Mouse (Mus musculus) ZHBTc4 (cell line): Measurements from ENCODE around the gene Rhbdl2.

Experiments
- DNase-seq: peaks from one replicate; pipeline ENCODE4 v3.0.0-alpha.2; 2011; ENCODE audit warnings: low read depth, low spot score

Gene Rhbdl2

DNA sequence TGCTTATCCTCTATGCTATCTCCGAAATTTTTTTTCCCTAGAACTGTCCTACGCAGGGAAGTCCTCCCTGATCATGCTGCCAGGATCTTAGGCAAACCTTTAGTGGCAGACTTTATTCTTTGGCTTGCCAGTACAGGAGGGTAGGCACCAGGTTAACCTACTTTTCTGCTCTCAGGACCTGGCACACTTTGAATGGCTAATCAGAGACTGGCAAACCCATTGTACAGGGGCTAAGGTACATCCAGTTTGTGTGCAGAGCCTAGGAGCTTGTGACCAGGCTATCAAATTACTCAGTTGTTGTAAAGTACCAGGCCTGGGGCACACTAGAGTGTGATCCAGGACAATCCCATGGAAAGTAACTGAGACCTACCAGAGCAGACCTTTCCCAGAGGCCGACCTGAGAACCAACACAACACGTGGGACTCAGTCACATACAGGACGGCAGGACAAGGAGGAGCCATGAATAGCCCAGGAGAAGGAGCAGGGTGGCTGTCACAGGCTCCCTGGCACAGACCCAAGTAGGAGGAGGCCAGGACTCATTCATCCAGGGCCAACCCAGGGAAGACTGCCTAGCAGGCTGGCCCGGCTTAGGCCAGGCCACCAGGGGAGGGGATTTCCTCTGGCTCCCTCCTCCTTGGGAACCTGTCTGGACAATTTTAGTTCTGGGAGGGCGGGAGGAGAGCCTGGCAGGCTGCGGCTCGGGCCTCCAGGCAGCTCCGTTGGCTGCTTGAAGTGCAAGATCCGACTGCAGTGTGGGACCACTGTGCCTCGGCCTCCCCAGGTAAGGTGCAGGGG is at the start of gene Rhbdl2:
Gene Rhbdl2, plus strand, starts transcription at position 684 of the 795 bp plus-strand sequence.
- DNase-seq = peak; percentile 64

DNA sequence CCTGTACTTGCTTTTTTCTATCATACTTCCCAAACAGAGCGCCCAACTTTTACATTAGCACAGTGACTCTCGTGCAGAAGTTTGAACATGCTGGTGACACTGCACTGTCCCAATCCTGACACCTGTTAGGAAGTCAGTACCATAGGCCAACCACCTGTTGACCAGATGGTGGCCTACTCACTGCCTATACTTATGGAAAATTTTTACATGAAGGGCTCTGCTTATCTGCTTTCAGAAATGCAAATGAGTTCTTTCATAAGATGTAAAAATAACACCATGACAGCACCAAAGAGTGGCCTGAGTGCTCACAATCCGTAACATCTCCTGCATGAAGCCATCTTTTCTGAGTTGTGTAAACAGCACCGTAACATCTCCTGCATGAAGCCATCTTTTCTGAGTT is 49.0 kb upstream of the Rhbdl2 start:
- DNase-seq = no peak

DNA sequence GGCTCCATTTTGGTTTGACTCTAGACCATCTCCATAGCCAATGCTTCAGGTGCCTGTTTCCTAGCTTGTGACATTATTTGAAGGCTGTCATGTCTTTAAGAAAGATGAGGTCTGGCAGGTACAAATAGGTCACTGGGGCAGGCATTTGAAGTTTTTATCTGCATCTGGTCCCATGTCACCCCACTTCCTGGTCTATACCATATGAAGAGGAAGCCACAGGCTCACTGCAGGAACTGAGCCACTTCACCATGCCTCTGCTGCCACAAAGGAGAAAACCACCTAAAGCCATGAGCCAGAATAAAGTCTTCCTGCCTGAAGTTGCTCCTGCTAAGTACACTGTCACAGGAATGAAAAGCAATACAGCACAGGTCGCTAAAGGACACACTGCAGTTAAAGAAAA is 44.8 kb upstream of the Rhbdl2 start:
- DNase-seq = no peak

DNA sequence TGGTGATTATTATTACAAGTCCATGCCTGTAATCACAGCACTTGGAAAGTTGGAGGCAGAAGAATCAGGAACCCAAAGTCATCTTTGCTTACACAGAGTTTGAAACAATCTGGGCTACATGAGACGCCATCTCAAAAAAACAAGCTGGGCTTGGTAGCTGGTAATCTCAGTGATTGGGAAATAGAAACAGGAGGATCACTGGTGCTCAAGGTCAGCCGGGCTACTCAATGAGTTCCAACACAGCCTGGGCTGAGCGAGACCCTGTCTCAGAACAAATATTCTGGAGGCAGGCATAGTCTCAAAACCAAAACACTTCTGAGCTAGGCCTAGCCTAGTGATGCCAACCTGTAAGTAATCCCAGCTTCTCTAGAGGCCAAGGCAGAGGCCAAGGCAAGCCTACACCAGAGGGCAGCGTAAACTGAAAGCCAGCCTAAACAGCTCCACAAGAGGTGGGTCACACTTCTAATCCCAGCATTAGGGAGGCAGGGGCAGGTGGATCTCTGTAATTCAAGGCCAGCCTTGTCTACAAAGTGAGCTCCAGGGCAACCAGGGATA is 42.4 kb upstream of the Rhbdl2 start:
- DNase-seq = no peak

DNA sequence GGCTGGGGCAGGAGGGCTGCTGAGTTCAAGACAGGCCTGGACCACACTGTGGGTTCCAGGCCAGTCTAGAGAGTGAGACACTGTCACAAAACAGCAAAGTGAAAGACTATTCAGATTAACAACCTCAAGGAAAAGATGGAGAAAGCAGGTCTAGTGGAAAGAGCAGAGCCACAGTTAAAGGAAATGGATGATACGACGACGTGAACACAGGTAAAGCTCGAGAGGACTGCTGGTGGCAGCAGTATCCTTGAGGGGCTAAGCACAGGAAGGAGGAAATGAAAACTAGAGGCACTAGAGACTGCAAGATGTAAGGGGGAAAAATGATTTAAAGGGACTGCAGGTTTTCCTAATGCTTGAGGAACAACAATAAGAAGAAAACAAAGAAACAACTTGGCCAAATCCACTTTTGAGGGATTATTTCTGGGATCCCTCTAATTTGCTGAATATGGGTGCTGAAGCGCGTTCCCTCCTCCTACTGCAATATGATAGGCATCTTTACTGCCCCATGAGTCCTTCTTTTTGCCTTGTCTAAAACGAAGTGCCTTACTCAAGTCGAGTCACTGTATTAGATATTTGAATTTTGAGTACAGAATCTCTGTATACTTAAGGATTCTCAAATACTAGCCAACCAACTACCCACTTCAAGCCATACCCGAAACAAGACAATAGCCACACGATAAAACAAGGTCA is 38.8 kb upstream of the Rhbdl2 start:
- no peak for DNase-seq

DNA sequence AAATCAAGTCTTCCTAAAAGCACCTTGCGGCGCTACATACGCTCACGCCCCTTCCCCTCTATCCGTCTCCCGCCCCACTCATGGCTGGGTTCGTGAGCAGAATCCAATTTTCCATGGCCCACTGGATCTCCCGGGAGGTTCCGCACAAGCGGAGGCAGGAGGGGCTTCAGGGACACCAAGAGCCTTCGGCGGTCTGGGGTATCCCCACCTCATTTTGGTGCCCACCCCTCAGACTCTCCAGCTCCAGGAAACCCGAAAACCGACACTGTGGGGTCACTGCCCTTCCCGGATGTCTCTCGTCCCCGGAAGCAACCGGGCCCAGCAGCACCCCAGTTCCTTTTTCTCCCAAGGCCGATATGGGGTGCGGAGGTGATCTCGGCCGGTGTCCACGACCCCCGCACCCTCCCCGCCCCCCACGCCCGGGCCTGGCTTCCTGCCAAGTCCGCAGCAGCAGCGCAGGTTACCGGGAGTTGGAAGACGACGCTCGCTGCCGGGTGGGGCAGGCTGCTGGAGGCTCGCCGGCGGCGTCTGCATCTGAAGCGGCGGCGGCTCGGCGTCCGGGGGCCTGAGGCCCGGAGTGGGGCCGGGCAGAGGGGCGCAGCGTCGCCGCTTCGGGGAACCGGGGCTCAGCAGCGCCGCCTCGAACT is 38.1 kb upstream of the Rhbdl2 start:
- DNase-seq = peak; percentile 28

DNA sequence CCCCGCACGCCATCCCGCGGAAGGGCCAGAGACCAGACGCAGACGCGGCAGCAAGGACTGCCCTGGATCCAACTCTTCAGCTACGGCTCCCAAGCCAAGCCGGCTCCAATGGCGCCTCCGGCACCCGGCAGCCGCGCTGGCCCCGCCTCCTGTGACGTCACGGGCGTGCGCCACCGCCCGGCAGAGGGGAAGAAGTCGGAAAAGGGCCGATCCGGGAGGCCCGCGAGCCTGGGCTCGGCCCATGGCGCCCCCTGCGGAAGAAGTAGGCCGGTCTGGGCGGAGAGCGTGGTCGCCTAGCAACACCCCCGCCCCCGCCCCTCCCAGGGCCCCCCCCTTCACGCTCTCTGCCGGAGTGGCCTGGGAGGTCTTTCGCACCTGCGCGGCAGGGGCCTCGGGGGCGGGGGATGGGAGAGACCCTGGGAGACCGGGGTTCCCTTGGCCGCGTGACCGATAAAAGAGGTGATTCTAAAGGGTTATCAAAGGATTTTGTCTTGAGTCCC is 37.5 kb upstream of the Rhbdl2 start, which contains the start of gene Akirin1:
Gene Akirin1, minus strand, starts transcription at position 194 of the 500 bp plus-strand sequence.
- peak; percentile 98 for DNase-seq

DNA sequence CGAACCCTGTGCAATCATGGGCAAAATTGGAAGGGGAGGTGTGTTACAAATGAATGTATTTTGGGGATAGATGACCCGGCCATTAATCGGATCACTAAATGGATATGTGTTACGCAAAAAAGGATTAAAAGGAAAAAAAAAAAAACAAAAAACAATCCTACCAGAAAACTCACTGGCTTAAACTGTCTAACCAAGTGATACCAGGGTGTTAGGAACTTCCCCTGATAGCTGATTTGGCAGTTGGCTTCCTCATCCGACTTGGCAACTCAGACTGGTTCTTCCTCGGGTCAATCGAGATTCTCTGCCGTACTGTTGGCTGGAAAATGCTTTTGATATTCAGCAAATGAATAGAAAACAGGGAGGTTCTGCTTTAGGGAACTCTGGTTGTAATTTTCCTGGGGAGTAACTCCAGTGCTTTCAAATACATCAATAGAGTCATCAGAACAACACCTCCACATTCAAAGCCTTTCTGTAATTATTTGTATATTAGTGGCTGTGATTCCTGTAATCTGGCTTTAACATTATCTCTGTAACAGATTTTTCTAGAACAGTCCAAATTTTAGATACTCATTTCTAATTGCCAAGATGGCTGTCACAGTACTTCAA is 36.9 kb upstream of the Rhbdl2 start:
- DNase-seq = no peak

DNA sequence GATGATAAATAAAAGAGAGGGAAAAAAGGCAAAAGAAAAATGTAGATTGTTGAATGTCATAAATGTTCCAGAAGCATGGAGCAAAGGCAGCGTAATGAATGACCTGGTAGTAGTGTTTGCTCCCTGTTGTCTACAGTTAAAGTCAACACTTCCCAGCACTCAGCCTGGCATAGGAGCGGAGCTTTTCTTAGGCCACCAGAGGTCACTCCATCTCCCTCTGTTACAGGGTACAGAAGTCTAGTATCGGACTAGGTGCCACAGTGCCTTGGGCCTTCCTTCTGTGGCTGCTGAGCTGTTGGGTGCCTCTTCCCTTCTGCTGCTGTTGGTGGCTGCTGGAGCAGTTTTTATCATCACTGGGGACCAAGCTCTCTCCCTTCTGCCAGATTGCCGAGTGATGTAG is 29.4 kb upstream of the Rhbdl2 start:
- peak; percentile 69 for DNase-seq

DNA sequence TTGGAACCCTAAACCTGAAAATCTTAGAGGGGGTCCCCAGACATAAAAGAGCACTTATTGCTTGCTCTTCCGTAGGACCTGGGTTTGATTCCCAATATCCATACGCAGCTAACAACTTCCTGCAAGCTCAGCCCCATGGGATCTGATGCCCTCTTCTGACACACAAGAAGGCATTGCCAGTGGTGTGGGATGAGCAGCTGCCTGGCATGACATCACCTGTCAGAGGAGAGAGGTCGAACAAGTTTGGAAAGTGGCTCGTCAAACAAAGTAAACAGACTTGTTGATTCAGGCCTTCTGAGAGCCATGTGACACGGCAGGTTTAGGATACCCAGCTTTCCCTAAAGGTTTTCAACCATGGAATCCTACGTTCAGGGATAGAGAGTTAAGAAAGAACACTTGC is 22.6 kb upstream of the Rhbdl2 start:
- DNase-seq = no peak

DNA sequence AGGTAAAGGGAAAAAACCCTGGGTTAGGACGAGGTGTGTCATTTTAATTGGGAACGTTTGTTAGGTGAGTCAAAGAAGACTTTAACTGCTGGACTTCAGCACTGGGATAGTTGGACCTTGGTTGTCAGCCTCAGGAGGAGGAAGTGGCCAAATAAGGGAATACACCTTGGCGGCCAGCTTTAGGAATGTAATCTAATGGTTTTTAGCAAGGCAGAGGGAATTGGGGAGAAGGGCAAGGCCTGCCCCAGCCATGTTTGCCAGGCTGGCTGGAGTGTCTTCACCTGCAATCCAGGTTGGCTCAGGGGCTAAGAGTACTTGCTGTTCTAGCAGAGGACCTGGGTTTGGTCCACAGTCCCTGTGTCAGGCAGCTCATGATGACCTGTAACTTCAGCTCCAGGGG is 19.9 kb upstream of the Rhbdl2 start:
- no peak for DNase-seq

DNA sequence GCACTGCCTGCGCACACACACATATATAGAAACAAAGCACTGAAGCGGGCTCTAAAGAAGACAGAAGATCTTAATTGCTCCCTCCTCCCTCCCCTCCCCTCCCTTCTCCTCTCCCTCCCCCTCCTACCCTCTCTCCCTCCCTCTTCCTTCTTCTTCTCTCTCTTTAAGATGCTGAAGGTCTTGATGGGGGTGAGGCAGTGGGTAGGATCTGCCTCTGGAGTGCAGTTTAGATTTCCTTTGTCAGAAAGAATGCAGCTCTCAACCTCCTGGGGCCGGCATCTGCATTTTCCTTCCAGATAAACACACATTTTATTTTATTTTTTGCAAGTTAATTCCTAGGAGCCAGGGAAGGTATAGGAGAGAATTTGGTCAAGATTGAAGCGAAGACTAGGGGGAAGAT is 19.4 kb upstream of the Rhbdl2 start:
- DNase-seq = peak; percentile 69

DNA sequence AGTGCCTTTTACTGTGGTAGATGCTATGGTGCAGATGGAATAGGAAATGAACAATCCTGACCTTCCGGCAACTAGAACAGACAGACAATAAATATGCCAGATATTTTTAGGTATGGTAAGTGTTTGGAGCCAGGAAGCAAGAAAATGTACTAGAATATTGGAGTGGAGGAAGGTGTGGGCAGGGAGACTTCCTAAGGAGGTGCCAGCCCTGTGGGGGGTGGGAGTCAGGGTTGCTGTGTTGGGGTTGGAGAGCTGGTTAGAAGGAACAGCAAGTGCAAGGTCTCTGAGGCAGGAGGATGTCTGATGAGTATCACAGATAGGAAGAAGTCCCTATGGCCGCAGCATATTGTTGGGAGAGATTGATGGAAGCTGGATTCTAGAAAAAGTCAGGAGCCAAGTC is 5.0 kb downstream of the Rhbdl2 start:
- no peak for DNase-seq

DNA sequence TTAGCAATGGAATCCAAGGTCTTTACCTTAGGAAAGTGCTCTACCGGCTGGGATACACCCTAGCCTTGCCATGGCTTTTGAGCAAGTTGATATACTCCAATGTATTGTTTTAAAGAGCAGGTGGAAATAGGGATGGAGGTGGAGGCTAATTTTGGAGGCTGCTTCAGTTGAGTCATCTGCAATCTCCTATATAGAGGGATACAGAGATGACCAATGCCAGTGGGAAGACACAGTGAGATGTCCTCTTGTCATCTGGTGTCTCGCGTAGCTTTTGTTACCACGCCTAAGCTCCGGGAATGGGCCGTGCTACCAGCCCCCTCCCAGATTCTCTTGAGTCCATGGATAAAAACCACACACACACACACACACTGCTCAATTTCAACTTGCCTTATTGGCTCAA is 5.5 kb downstream of the Rhbdl2 start:
- no peak for DNase-seq

DNA sequence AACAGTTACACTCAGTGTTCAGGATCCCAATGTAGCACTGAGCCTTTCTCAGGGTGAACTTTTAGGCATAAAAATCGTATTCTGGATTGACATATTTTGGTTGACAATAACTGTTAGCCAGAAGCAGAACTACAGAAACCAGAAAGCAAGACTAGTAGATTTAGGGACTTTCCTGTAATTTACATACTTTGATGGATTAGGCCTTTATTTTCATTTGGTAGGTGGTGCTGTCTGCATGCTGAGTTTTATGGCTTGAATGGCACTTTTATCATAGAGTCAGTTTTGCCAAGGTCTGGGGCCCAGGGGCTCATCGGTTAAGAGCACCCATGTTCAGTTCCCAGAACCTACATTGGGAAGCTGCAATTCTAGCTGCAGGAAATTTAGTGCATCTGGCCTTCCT is 7.4 kb downstream of the Rhbdl2 start:
- no peak for DNase-seq

DNA sequence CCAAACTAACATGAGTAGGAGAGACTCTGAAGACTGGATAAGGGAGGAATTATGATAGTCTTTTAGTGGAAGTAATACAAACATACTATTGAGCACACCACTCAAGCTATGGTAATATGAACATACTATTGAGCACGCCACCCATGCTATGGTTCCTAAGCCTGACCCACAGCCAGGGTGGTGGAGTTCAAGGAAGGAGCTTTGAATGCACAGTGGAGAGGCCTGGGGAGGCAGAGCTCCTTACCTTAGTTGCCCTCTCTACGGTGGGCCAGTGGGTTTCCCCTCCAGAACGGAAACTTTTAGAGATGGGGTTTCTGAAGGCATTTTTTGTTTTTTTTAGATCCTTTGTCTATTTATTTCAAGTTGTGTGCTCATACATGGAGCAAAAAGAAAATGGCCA is 9.7 kb downstream of the Rhbdl2 start:
- no peak for DNase-seq

DNA sequence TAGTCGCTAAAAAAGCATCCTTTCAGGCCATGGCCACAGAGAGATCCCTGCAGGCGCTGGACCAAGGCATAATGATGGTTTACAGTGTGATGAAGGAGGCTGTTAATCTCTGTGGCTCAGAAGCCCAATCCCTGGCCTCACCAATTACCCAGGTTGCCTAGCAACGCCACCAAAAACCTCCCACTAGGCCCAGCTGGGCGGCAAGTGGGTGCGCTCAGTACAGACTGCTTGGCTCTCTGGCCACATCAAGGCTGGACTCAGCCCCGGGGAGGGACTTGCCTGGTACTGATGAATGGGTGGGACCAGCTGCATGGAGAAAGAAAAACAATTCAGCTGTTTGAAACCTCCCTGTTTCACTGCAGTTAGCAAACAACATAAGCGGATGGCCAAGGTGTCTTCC is 10.2 kb downstream of the Rhbdl2 start:
- DNase-seq = peak; percentile 35

DNA sequence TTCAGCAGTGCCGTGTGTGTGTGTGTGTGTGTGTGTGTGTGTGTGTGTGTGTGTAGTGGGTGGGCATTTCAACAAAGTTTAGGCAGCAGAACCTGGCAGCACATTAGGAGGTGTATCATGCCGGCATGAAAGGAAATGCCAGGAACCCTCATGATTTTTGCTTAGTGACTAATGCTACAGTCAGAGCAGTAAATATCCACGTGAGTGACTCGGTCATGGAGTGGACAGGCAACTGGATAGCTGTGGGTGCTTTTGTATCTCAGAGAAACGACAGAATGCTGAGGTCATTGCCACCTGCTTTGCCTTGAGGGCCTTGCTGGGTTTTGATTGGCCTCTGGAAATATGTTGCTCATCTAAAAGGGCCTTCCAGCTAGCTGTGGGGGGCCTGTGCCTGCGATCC is 16.0 kb downstream of the Rhbdl2 start:
- DNase-seq = no peak

DNA sequence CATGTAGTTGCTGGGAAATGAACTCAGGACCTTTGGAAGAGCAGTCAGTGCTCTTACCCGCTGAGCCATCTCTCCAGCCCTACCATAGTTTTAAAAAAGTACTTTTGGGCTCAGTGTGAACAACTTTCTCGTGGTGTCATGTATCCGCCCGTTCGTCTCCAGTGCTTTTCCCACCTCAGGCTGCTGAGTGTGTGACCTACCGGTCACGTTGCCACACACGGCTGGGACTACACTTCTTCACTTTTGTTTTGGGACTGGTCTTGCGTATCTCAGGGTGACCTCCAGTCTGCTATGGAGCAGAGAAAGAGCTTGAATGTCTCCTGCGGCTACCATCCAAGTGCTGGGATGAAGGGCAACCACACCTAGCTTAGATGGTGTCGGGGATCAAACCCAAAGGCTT is 20.6 kb downstream of the Rhbdl2 start:
- DNase-seq = no peak

DNA sequence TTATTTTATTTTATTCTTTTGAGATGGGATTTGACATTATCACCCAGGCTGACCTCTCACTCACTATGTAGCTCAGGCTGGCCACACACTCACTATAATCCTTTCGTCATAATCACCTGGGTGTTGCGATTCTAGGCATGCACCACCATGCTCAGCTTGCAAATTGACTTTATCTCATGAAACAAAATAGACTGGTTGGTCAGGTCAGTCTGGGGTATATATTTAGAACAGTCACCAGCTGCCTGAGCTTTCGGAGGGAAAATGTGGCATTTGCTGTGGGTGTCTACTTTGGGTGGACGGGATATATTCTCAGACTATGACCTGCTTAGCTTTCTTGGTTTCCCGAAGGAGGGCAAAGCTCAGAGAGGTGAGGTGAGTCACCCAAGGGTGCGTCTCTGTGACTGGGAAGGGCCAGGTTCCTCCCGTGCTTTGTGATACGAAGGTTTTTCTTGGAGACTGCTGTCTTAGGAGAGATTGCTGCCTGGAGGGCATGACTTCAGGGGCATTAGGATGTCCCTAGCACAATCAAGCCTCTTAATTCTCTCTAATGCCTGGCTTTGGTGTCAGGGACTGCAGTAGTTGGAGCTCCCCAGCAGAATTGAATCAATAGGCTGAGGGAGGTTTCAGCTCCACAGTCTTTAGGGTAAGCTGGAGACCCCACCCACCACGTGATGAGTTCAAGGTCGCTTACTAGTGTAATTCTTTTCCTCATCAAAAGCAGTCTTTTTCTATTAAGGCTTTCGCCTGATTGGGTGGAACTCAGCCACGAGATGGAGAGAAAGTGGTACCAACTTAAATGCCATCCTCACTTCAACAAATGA is 23.0 kb downstream of the Rhbdl2 start:
- peak; percentile 55 for DNase-seq

DNA sequence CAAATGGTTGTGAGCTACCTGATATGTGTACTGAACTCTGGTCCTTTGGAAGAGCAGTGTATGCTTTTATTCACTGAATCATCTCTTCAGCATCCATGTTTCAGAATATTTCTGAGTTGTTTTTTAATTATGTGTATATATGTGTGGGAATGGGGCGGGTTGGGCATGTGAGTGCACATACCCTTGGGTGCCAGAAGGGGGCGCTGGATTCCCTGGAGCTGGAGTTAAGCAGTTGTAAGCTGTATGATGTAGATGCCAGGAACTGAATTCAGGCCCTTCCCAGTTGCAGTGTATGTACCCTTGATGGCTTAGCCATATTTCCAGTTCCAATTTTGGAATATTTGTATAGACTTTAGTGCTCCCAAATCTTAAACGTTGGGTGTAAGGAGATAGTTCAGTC is 24.9 kb downstream of the Rhbdl2 start:
- peak; percentile 33 for DNase-seq
